Mouse (Mus musculus) ovary, adult 10 weeks (tissue): ENCODE data around the gene Rbak. TPM values are rescaled to one million over a fixed set of nuclear protein-coding genes. Genes with fewer than 3 reads are reported as not detected.

ENCODE experiments used
- polyA plus RNA-seq: library from polyadenylated mRNA; stranded (reverse); fragments of 350-450 nt; fragmentation: Illumina TruSeq; extraction: RNeasy Lipid Tissue Mini Kit (QIAGEN cat#74804); gene quantifications from one replicate; pipeline ENCODE4 v1.2.3, GENCODE M21; 2014

The Rbak gene
- polyA plus RNA-seq, result 15.2 TPM

GRCm38 (mm10) chr5:143180255-143181076, at the start of gene Rbak, which contains the start of gene Spdye4b:
Rbak (minus strand) TSS chr5:143180775.
Spdye4b (plus strand) TSS chr5:143181017.

GRCm38 (mm10) chr5:143226790-143227189, 46.2 kb upstream of the Rbak start, which contains the start of gene Spdye4a:
Spdye4a (minus strand) TSS chr5:143226890.

GRCm38 (mm10) chr5:143147481-143147880, 33.1 kb downstream of the Rbak start, which contains the start of gene Olfr718-ps1:
Olfr718-ps1 (minus strand) TSS chr5:143147581.

Other genes with a start within 250 kb of the Rbak start
- 4.0 TPM for gene Fscn1, start 220.4 kb downstream of the Rbak start, polyA plus RNA-seq
- gene Rnf216, start 67.8 kb downstream of the Rbak start, polyA plus RNA-seq, result 63.6 TPM
- gene Olfr718-ps1, start 33.2 kb downstream of the Rbak start, polyA plus RNA-seq, result not detected
- gene Spdye4b, start 242 bp upstream of the Rbak start, polyA plus RNA-seq, result not detected
- not detected for gene Spdye4a, start 46.1 kb upstream of the Rbak start, polyA plus RNA-seq
- 16.9 TPM for gene Zfp12, start 54.4 kb upstream of the Rbak start, polyA plus RNA-seq
- 2.2 TPM for gene Zfp316, start 89.2 kb upstream of the Rbak start, polyA plus RNA-seq
- 0.14 TPM for gene Zfp853, start 112.8 kb upstream of the Rbak start, polyA plus RNA-seq
- gene E130309D02Rik, start 134.6 kb upstream of the Rbak start, polyA plus RNA-seq, result 1.7 TPM
- gene Zdhhc4, start 148.5 kb upstream of the Rbak start, polyA plus RNA-seq, result 8.1 TPM
- gene Grid2ip, start 176.6 kb upstream of the Rbak start, polyA plus RNA-seq, result not detected
- gene Kdelr2, start 223.1 kb upstream of the Rbak start, polyA plus RNA-seq, result 153 TPM